Mouse (Mus musculus): ENCODE data around the gene Dnase2a. TPM values are rescaled to one million over a fixed set of nuclear protein-coding genes. Genes with fewer than 3 reads are reported as not detected.

Dnase2a gene
- total RNA-seq, 2 experiments from 2014 or later: 32.7 to 78.4 TPM

GRCm38 (mm10) chr8:84934860-84935259, 26.5 kb downstream of the Dnase2a start:
- ATAC-seq (replicated peaks; ENCODE audit: low FRiP score, poor library complexity, severe bottlenecking): no peak

GRCm38 (mm10) chr8:84935489-84935888, 27.1 kb downstream of the Dnase2a start:
- no peak for ATAC-seq (replicated peaks; ENCODE audit: low FRiP score, poor library complexity, severe bottlenecking)

GRCm38 (mm10) chr8:84936041-84936961, 27.9 kb downstream of the Dnase2a start:
- no peak for ATAC-seq (replicated peaks; ENCODE audit: low FRiP score, poor library complexity, severe bottlenecking)

- peak; percentile 80 for ATAC-seq (replicated peaks; ENCODE audit: low FRiP score, poor library complexity, severe bottlenecking)
Observed at GRCm38 (mm10) chr8:84936962-84937546, 28.7 kb downstream of the Dnase2a start, which contains the start of gene Mast1. TSS of gene Mast1 (minus strand) at chr8:84937359.

GRCm38 (mm10) chr8:84937620-84938485, 29.5 kb downstream of the Dnase2a start:
- no peak for ATAC-seq (replicated peaks; ENCODE audit: low FRiP score, poor library complexity, severe bottlenecking)

- ATAC-seq (replicated peaks; ENCODE audit: low FRiP score, poor library complexity, severe bottlenecking): no peak
Observed at GRCm38 (mm10) chr8:84943699-84944098, 35.3 kb downstream of the Dnase2a start.

- peak; percentile 95 for ATAC-seq (replicated peaks; ENCODE audit: low FRiP score, poor library complexity, severe bottlenecking)
Observed at GRCm38 (mm10) chr8:84944478-84945160, 36.3 kb downstream of the Dnase2a start.

- ATAC-seq (replicated peaks; ENCODE audit: low FRiP score, poor library complexity, severe bottlenecking): no peak
Observed at GRCm38 (mm10) chr8:84945235-84945632, 36.9 kb downstream of the Dnase2a start.

GRCm38 (mm10) chr8:84945633-84946527, 37.5 kb downstream of the Dnase2a start:
- no peak for ATAC-seq (replicated peaks; ENCODE audit: low FRiP score, poor library complexity, severe bottlenecking)

- no peak for ATAC-seq (replicated peaks; ENCODE audit: low FRiP score, poor library complexity, severe bottlenecking)
Observed at GRCm38 (mm10) chr8:84946528-84947240, 38.3 kb downstream of the Dnase2a start, which contains the start of gene Rtbdn. TSS of gene Rtbdn (plus strand) at chr8:84946991.

GRCm38 (mm10) chr8:84947241-84947545, 38.8 kb downstream of the Dnase2a start:
- no peak for ATAC-seq (replicated peaks; ENCODE audit: low FRiP score, poor library complexity, severe bottlenecking)

GRCm38 (mm10) chr8:84949753-84950152, 41.4 kb downstream of the Dnase2a start:
- no peak for ATAC-seq (replicated peaks; ENCODE audit: low FRiP score, poor library complexity, severe bottlenecking)

GRCm38 (mm10) chr8:84952612-84953255, 44.4 kb downstream of the Dnase2a start:
- peak; percentile 87 for ATAC-seq (replicated peaks; ENCODE audit: low FRiP score, poor library complexity, severe bottlenecking)

GRCm38 (mm10) chr8:84956768-84957167, 48.4 kb downstream of the Dnase2a start:
- ATAC-seq (replicated peaks; ENCODE audit: low FRiP score, poor library complexity, severe bottlenecking): peak; percentile 69

- ATAC-seq (replicated peaks; ENCODE audit: low FRiP score, poor library complexity, severe bottlenecking): no peak
Observed at GRCm38 (mm10) chr8:84959811-84960210, 51.5 kb downstream of the Dnase2a start.

GRCm38 (mm10) chr8:84963952-84964351, 55.6 kb downstream of the Dnase2a start:
- no peak for ATAC-seq (replicated peaks; ENCODE audit: low FRiP score, poor library complexity, severe bottlenecking)

- ATAC-seq (replicated peaks; ENCODE audit: low FRiP score, poor library complexity, severe bottlenecking): peak; percentile 78
Observed at GRCm38 (mm10) chr8:84965731-84966291, 57.5 kb downstream of the Dnase2a start.

Measured in erythroid progenitor cell, adult 5-6 weeks (primary cell).